Mouse (Mus musculus) brain, adult 2 months (tissue): ENCODE results near the gene Klra7.
"Not testable (repeated sequence)": the region's sequence is repeated elsewhere in the genome, so short reads cannot be mapped to it uniquely, and the experiment has no call there.

Experiments
- DNase-seq: peaks from one replicate; pipeline ENCODE4 v3.0.0; 2011; ENCODE audit warnings: low read depth, low spot score

The Klra7 gene

DNA sequence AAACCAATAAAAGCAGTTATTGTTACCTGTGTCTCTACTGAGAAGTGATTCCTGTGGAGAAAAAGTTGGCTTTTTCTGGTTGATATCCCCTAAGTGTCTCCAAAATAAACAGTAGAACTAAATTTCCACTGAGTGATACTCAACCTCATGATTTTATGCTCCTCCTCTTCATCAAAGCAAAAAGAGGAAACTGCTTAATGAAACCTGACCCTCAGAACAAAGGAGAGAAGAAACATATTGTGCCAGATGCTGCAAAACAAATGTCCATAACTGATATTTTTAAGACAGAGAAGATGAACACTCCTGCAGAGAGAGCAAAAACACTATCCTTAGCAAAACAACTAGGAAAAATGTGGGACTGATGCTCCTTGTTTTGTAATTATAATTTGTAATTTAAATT is at the start of gene Klra7:
Klra7 (minus strand) TSS at position 101 of the 400 bp plus-strand sequence.
- no peak for DNase-seq

DNA sequence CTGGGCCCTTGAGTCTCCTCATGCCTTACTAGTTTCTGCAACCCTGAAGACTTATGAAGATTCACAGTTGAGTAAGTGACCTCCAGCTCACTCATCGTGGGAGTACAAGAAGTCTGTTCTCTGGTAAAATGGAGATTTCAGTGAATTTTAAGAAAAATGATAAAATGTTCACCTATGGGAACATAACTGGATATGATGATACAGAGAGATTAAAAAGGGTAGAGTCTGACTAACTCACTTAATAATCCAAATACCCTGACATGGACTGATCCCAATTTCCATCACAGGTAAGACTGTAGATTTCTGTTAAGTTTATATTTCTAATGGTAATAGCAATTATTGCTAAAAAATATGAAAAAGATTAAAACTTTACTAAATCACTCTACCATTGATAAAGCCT is 48.7 kb upstream of the Klra7 start, which contains the start of gene Klra10:
Klra10 (minus strand) TSS at position 101 of the 400 bp plus-strand sequence.
- not testable (repeated sequence) for DNase-seq

DNA sequence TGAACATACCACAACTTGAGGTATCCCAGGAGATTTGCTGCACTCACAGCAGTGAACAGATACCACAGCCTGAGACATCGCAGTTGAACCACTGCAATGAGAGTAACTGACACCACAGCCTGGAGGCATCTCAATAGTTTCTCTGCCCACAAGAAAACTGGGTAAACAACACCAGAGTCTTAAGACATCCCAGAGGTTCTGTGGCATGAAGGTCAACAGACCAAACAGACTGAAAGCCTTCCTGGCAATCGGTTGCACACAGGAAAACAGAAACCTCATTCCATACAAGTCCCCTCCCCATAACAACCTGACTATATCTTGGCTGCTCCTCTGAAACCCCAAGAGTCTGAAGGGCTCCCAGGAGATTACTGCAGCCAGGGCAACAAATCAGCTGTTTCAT is 22.2 kb upstream of the Klra7 start:
- DNase-seq: no peak

DNA sequence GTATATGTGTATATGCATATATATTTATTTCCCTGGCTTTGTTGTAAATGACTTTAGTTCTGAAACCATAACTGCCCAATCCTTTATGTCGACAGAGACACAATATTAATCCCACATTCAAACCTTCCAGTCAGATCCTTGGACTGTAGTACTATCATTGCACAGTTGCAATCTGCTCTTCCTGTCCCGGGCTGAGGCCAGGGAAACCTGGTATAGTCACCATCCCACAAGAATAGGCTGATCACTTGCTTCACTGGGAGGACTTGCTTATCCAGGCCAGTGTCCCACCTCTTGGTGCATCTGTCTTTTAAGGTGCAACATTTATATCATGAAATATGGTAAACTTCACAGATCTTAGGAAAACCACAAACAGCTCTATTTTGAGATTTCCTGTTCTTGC is 4.4 kb upstream of the Klra7 start:
- no peak for DNase-seq

DNA sequence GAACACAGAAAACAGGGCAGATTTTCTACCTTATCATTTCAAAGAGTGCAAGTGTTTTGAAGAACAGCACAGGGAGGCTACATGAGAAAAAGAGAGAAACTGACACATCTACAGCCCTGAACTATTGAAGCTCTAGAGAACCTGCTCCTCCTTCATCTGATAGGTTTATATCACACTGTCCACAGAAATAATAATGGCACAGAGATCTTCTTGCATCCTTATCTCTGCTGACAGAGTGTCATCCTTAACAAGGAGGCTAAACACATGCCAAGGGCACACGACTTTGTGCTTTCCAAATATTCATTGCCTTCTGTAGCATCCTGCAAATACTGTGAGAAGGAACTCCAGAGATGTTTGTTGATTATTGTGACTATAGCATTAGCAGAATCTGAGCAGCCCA is 3.5 kb upstream of the Klra7 start:
- no peak for DNase-seq

DNA sequence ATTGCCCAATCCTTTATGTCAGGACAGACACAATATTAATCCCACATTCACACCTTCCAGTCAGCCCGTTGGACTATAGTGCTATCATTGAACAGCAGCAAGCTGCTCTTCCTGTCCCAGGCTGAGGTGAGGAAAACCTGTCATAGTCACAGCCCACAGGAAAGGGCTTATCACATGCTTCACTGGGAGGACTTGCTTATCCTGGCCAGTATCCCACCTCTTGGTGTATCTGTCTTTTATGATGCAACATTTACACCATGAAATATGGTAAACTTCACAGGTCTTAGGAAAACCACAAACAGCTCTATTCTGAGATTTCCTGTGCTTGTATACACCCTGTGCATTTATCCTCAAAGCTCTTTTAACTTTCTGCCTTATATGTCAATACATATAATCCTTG is 35.7 kb downstream of the Klra7 start:
- DNase-seq: not testable (repeated sequence)

DNA sequence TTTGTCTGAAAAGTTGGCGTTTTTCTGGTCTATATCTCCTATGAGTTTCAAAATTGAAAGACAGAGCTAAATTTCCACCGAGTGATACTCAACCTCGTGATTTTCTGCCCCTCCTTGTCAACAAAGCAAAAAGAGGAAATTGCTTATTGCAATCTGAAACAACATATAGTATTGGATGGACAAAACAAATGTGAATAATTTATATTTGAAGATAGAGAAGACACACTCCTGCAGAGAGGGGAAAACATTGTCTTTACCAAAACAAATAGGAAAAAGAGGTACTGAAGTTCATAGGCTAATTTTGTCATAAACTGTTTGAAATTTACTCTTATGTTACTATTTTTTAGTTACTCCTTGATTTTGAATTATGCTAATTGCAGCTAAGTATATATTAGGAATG is 40.1 kb downstream of the Klra7 start, which contains the start of gene Klra9:
Klra9 (minus strand) TSS at position 101 of the 400 bp plus-strand sequence.
- DNase-seq: not testable (repeated sequence)
